ENCODE assay signal across 10 mouse cellular contexts in the genomic region with DNA sequence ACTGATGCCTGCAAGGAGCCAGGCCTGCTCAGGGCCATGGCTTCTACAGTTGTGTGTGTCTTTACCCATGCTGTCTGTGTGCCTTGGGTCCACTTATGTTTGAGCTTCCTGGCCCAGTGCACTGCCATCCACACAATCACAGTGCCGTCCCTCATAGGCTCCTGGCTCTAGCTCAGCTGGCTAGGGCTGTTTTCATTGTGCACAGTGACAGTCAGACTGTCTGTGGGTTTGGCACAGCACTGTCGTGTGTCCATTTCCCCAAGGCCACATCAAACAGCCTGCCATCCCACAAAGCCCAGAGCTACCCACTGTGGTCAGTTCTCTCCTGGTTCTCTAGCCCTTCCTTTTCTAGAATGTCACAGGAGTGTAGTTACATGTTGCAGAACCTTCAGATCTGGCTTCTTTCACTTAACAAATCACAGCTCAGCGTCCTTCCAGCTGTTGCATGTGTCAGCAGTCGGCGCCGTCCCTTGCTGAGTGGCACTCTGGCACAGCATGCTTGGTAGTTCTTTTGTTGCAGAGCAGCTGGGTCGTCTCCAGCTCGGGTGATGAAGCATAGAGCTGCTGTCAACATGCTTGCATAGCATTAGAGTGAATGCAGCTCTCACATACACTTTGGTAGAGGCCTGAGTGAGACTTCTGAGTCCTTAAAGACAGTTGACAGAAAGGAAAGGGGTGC. TPM values are rescaled to one million over a fixed set of nuclear protein-coding genes. Genes with fewer than 3 reads are reported as not detected.
DNase-seq lines count a peak whose midpoint lies in the region; ATAC-seq and TF ChIP-seq lines count a peak whose summit lies in the region.
"Had no signal": no experiment of that assay in that cellular context is flagged by ENCODE, and none has a peak within 500 bp of the region (broad histone marks: within the 10 kb centered on the region; RNA-seq: fewer than 3 reads in every experiment).

No protein-coding gene starts in this region.

- H3K27me3 ChIP-seq in heart, embryonic 13.5 days (replicated peaks) = peaks cover 44% of the 10 kb centered on the region
- no peaks in the 10 kb centered on the region for H3K27me3 ChIP-seq in heart, embryonic 11.5 days (ENCODE audit: control insufficient read depth, insufficient read depth, low read length)
- no peaks in the 10 kb centered on the region for H3K27me3 ChIP-seq in Patski
- no peaks in the 10 kb centered on the region for H3K27me3 ChIP-seq in embryonic facial prominence, embryonic 15.5 days
- H3K27me3 ChIP-seq: neural tube, embryonic 12.5 days had no signal

- CTCF ChIA-PET in Patski (lab: Charles Lee) = no interaction called here

- no peak overlapping the region for H3K4me2 ChIP-seq in heart, embryonic 13.5 days
- H3K4me2 ChIP-seq in heart, embryonic 11.5 days = no peak overlapping the region
- no peak overlapping the region for H3K4me2 ChIP-seq in embryonic facial prominence, embryonic 15.5 days (replicated peaks)
- H3K4me2 ChIP-seq: neural tube, embryonic 12.5 days had no signal

- no peak overlapping the region for H3K4me3 ChIP-seq in heart, embryonic 13.5 days
- no peak overlapping the region for H3K4me3 ChIP-seq in heart, embryonic 11.5 days (ENCODE audit: low read depth, low read length)
- H3K4me3 ChIP-seq in embryonic facial prominence, embryonic 15.5 days (replicated peaks) = no peak overlapping the region
- H3K4me3 ChIP-seq: neural tube, embryonic 12.5 days had no signal

- no peak for TF ChIP-seq CTCF in Patski (IDR thresholded peaks at IDR 0.05)

- WGBS in heart, embryonic 13.5 days = 29% methylated on average over 8 of the region's 8 CpGs
- 48% methylated on average over 8 of the region's 8 CpGs for WGBS in heart, embryonic 11.5 days (ENCODE audit: insufficient replicate concordance)
- WGBS in embryonic facial prominence, embryonic 15.5 days = 57% methylated on average over 8 of the region's 8 CpGs

- H3K4me1 ChIP-seq in heart, embryonic 13.5 days = peaks cover 30% of the 10 kb centered on the region
- H3K4me1 ChIP-seq in heart, embryonic 11.5 days (ENCODE audit: control insufficient read depth, insufficient read depth, low read length) = peaks cover 3% of the 10 kb centered on the region; the same call in 1 of the 2 replicates
- H3K4me1 ChIP-seq in embryonic facial prominence, embryonic 15.5 days = peaks cover 23% of the 10 kb centered on the region
- H3K4me1 ChIP-seq: neural tube, embryonic 12.5 days had no signal

- ATAC-seq in heart, embryonic 13.5 days (ENCODE audit: extremely low read depth, insufficient number of reproducible peaks, low FRiP score, low TSS enrichment) = no peak
- ATAC-seq in heart, embryonic 11.5 days (replicated peaks; ENCODE audit: insufficient number of reproducible peaks, low FRiP score, low TSS enrichment) = no peak
- peak; percentile 17 for ATAC-seq in Patski
- peak; percentile 32 for ATAC-seq in embryonic facial prominence, embryonic 15.5 days (ENCODE audit: insufficient number of reproducible peaks, low FRiP score, low TSS enrichment, low read depth)
- no peak for ATAC-seq in erythroblast, adult 5-6 weeks (replicated peaks; ENCODE audit: low FRiP score, poor library complexity, severe bottlenecking)

- H3K36me3 ChIP-seq in heart, embryonic 13.5 days = no peaks in the 10 kb centered on the region
- H3K36me3 ChIP-seq in heart, embryonic 11.5 days (ENCODE audit: control insufficient read depth, insufficient read depth, low read length) = no peaks in the 10 kb centered on the region
- no peaks in the 10 kb centered on the region for H3K36me3 ChIP-seq in embryonic facial prominence, embryonic 15.5 days
- H3K36me3 ChIP-seq: neural tube, embryonic 12.5 days had no signal

- no peak overlapping the region for H3K9ac ChIP-seq in heart, embryonic 13.5 days
- no peak overlapping the region for H3K9ac ChIP-seq in heart, embryonic 11.5 days (ENCODE audit: low read depth, low read length)
- no peak overlapping the region for H3K9ac ChIP-seq in embryonic facial prominence, embryonic 15.5 days
- H3K9ac ChIP-seq: liver, embryonic 14.5 days; neural tube, embryonic 12.5 days had no signal

- in situ Hi-C loops in Patski (cut with MboI; ENCODE audit: low pct_unique_long_range_greater_than_20kb) = no loop called here

- 0 out of 2 replicates have a peak overlapping the region, but pooled peaks have one; percentile 25 for H3K27ac ChIP-seq in heart, embryonic 13.5 days (replicated peaks)
- H3K27ac ChIP-seq in heart, embryonic 11.5 days (ENCODE audit: low read depth, low read length) = no peak overlapping the region
- H3K27ac ChIP-seq in embryonic facial prominence, embryonic 15.5 days (replicated peaks) = no peak overlapping the region
- H3K27ac ChIP-seq: liver, embryonic 14.5 days; neural tube, embryonic 12.5 days had no signal

- POLR2A ChIA-PET in Patski (lab: Charles Lee) = no interaction called here

- intact Hi-C loops in left cerebral cortex, postnatal 4 days (cut with DNase I) = no loop called here

- H3K9me3 ChIP-seq in heart, embryonic 13.5 days = no peaks in the 10 kb centered on the region
- H3K9me3 ChIP-seq in heart, embryonic 11.5 days (replicated peaks; ENCODE audit: control insufficient read depth, low read length) = no peaks in the 10 kb centered on the region
- no peaks in the 10 kb centered on the region for H3K9me3 ChIP-seq in embryonic facial prominence, embryonic 15.5 days (replicated peaks)
- H3K9me3 ChIP-seq: neural tube, embryonic 12.5 days had no signal

- peak; percentile 59 for DNase-seq in left cerebral cortex, postnatal 4 days
- no peak for DNase-seq in left cerebral cortex, adult 8-10 months (ENCODE audit: low spot score in 2 of 2)
- no peak for DNase-seq in Patski (ENCODE audit: low read depth, low spot score)
- DNase-seq in cerebellum, adult 11-12 months = no peak

RNA-seq across cellular contexts. Expression of gene Rtl10, which starts 44.6 kb away (rescaled TPM):
- polyA plus RNA-seq in heart, embryonic 13.5 days (2015; fragmentation: Nextera tagmentation; extraction: Ambion mirVana) = 1.5 and 1.7 TPM in 2 replicates
- polyA plus RNA-seq in heart, embryonic 11.5 days (2014; fragmentation: Nextera tagmentation; extraction: Ambion mirVana) = 0.87 and 1.6 TPM in 2 replicates
- 10 to 100 TPM; 11.7 to 11.9 TPM for total RNA-seq in left cerebral cortex, postnatal 4 days (2021)
- 1 to 10 TPM; 6.4 to 7.8 (median 7.6) TPM for total RNA-seq in left cerebral cortex, adult 8-10 months (2022)
- polyA plus RNA-seq in Patski (2021) = 9.1 TPM
- 3.5 and 4.5 TPM in 2 replicates for polyA plus RNA-seq in embryonic facial prominence, embryonic 15.5 days (2015; fragmentation: Nextera tagmentation; extraction: Ambion mirVana)
- 2.7 TPM in 1 of 2 replicates, not detected in the other for total RNA-seq in erythroblast, adult 5-6 weeks (2015; ENCODE audit: low replicate concordance)
- total RNA-seq in erythroblast, adult 5-6 weeks (2017; ENCODE audit: low replicate concordance) = 1.1 and 4.5 TPM in 2 replicates

RNA-seq across cellular contexts. Expression of gene Gnb1l, which starts 44.8 kb away (rescaled TPM):
- polyA plus RNA-seq in heart, embryonic 13.5 days (2015; fragmentation: Nextera tagmentation; extraction: Ambion mirVana) = 8.7 and 9.1 TPM in 2 replicates
- polyA plus RNA-seq in heart, embryonic 11.5 days (2014; fragmentation: Nextera tagmentation; extraction: Ambion mirVana) = 6.5 and 6.9 TPM in 2 replicates
- total RNA-seq in left cerebral cortex, postnatal 4 days (2021) = 1 to 10 TPM; 9.0 to 9.2 TPM
- 1 to 10 TPM; 4.9 to 5.7 (median 5.3) TPM for total RNA-seq in left cerebral cortex, adult 8-10 months (2022)
- 9.9 TPM for polyA plus RNA-seq in Patski (2021)
- polyA plus RNA-seq in embryonic facial prominence, embryonic 15.5 days (2015; fragmentation: Nextera tagmentation; extraction: Ambion mirVana) = 15.1 and 18.7 TPM in 2 replicates
- total RNA-seq in erythroblast, adult 5-6 weeks (2015; ENCODE audit: low replicate concordance) = 2.3 and 10.6 TPM in 2 replicates
- total RNA-seq in erythroblast, adult 5-6 weeks (2017; ENCODE audit: low replicate concordance) = 0.94 and 5.6 TPM in 2 replicates

RNA-seq across cellular contexts. Expression of gene Tbx1, which starts 47.2 kb away (rescaled TPM):
- polyA plus RNA-seq in heart, embryonic 13.5 days (2015; fragmentation: Nextera tagmentation; extraction: Ambion mirVana) = 0.42 and 1.1 TPM in 2 replicates
- polyA plus RNA-seq in heart, embryonic 11.5 days (2014; fragmentation: Nextera tagmentation; extraction: Ambion mirVana) = 1.2 and 1.4 TPM in 2 replicates
- 1 to 10 TPM; 1.2 TPM for total RNA-seq in left cerebral cortex, postnatal 4 days (2021)
- 1 to 10 TPM; 1.0 to 2.1 (median 1.6) TPM for total RNA-seq in left cerebral cortex, adult 8-10 months (2022)
- 0.13 TPM for polyA plus RNA-seq in Patski (2021)
- 24.0 and 24.3 TPM in 2 replicates for polyA plus RNA-seq in embryonic facial prominence, embryonic 15.5 days (2015; fragmentation: Nextera tagmentation; extraction: Ambion mirVana)
- not detected in 2 replicates for total RNA-seq in erythroblast, adult 5-6 weeks (2015; ENCODE audit: low replicate concordance)
- total RNA-seq in erythroblast, adult 5-6 weeks (2017; ENCODE audit: low replicate concordance) = not detected in 2 replicates

Comparison
In these comparisons a context has a peak if more than half of its experiments do, and no peak if none do; other contexts are left out.
1. ATAC-seq: peak in Patski (single experiment) and embryonic facial prominence, embryonic 15.5 days (single experiment); none in heart, embryonic 13.5 days (single experiment), heart, embryonic 11.5 days (single experiment) and erythroblast, adult 5-6 weeks (single experiment).
2. RNA of gene Tbx1, which starts 47.2 kb away (polyA plus RNA-seq): 24.0 to 24.3 TPM in embryonic facial prominence, embryonic 15.5 days; 1.2 to 1.4 TPM in heart, embryonic 11.5 days, 0.42 to 1.1 TPM in heart, embryonic 13.5 days and 0.13 TPM in Patski (single experiment); every median in the first group is over 10 times any median in the second.